Mouse (Mus musculus): Measurements from ENCODE around the gene Tmem218. TPM values are rescaled to one million over a fixed set of nuclear protein-coding genes. Genes with fewer than 3 reads are reported as not detected.

Gene Tmem218
- polyA plus RNA-seq, 1 experiment from 2014 or later = 10.6 TPM

Other genes with a start within 250 kb of the Tmem218 start
- gene Pknox2, start 60.8 kb upstream of the Tmem218 start, polyA plus RNA-seq (2014; fragmentation: Nextera tagmentation; extraction: Ambion mirVana) = 25.1 and 25.8 TPM in 2 replicates
- gene Slc37a2, start 47.5 kb downstream of the Tmem218 start, polyA plus RNA-seq (2014; fragmentation: Nextera tagmentation; extraction: Ambion mirVana) = 1.6 and 2.0 TPM in 2 replicates
- gene Ccdc15, start 140.2 kb downstream of the Tmem218 start, polyA plus RNA-seq (2014; fragmentation: Nextera tagmentation; extraction: Ambion mirVana) = 6.6 and 7.0 TPM in 2 replicates
- 16.8 and 18.5 TPM in 2 replicates for gene Hepacam, start 159.1 kb downstream of the Tmem218 start, polyA plus RNA-seq (2014; fragmentation: Nextera tagmentation; extraction: Ambion mirVana)
- 4.8 and 5.9 TPM in 2 replicates for gene Robo4, start 193.7 kb downstream of the Tmem218 start, polyA plus RNA-seq (2014; fragmentation: Nextera tagmentation; extraction: Ambion mirVana)
- gene Robo3, start 225.0 kb downstream of the Tmem218 start, polyA plus RNA-seq (2014; fragmentation: Nextera tagmentation; extraction: Ambion mirVana) = 13.3 and 20.5 TPM in 2 replicates